Mouse (Mus musculus) myocyte (in vitro differentiated cells): ENCODE results near the gene Arpc4. TPM values are rescaled to one million over a fixed set of nuclear protein-coding genes. Genes with fewer than 3 reads are reported as not detected.

Experiments used
- H3K27me3 ChIP-seq: one replicate; pipeline ENCODE4 v1.6.1; 2011; ENCODE audit not compliant: control insufficient read depth, insufficient read depth, insufficient read length
- H3K36me3 ChIP-seq: one replicate; pipeline ENCODE4 v1.6.1; 2011; ENCODE audit not compliant: control insufficient read depth, insufficient read depth
- H3K4me2 ChIP-seq: one replicate; pipeline ENCODE4 v1.6.1; 2011; ENCODE audit warnings: low read depth, control low read depth
- H3K4me3 ChIP-seq: one replicate; pipeline ENCODE4 v1.5.1; 2011; ENCODE audit warnings: mild to moderate bottlenecking, control low read depth, moderate library complexity
- H3K79me2 ChIP-seq: one replicate; pipeline ENCODE4 v1.6.1; 2011; ENCODE audit not compliant: control insufficient read depth, insufficient read depth
- H3ac ChIP-seq: one replicate; pipeline ENCODE4 v1.6.1; 2011; ENCODE audit not compliant: control insufficient read depth, insufficient read length
- CEBPB ChIP-seq: IDR thresholded peaks from 2 replicates; pipeline ENCODE4 v1.6.1; 2011; ENCODE audit warnings: mild to moderate bottlenecking, moderate library complexity; ENCODE audit not compliant: poor library complexity, insufficient read depth, severe bottlenecking
- E2F4 ChIP-seq: IDR thresholded peaks from one replicate; pipeline ENCODE4 v1.6.1; 2011; ENCODE audit warnings: mild to moderate bottlenecking, control low read depth, moderate library complexity; ENCODE audit not compliant: insufficient read depth
- MAX ChIP-seq: IDR thresholded peaks from one replicate; pipeline ENCODE4 v1.6.1; 2011; ENCODE audit warnings: low read depth, mild to moderate bottlenecking, control low read depth
- MYOD1 ChIP-seq, 3 experiments: IDR thresholded peaks; one replicate each; pipeline ENCODE4 v1.6.1; 2011; ENCODE audit warnings: control low read depth in 2 of 3, low read depth in 2 of 3, mild to moderate bottlenecking in 2 of 3, moderate library complexity in 1 of 3; ENCODE audit not compliant: insufficient read length in 2 of 3, control insufficient read depth in 1 of 3
- MYOG ChIP-seq, 3 experiments: IDR thresholded peaks; one replicate each; pipeline ENCODE4 v1.6.1; 2011; ENCODE audit warnings: control low read depth in 2 of 3, low read depth in 2 of 3, mild to moderate bottlenecking in 2 of 3; ENCODE audit not compliant: insufficient read length in 2 of 3, control insufficient read depth in 1 of 3, insufficient read depth in 1 of 3
- POLR2A ChIP-seq: IDR thresholded peaks from one replicate; pipeline ENCODE4 v1.6.1; 2011; ENCODE audit warnings: low read depth, mild to moderate bottlenecking, control low read depth, moderate library complexity; ENCODE audit not compliant: insufficient read length
- POLR2AphosphoS2 ChIP-seq: IDR thresholded peaks from one replicate; pipeline ENCODE4 v1.6.1; 2011; ENCODE audit warnings: low read depth, control low read depth; ENCODE audit not compliant: insufficient read length
- REST ChIP-seq: IDR thresholded peaks from one replicate; pipeline ENCODE4 v1.6.1; 2011; ENCODE audit warnings: mild to moderate bottlenecking, control low read depth, moderate library complexity; ENCODE audit not compliant: insufficient read depth, insufficient read length
- SRF ChIP-seq: IDR thresholded peaks from one replicate; pipeline ENCODE4 v1.6.1; 2011; ENCODE audit warnings: low read depth; ENCODE audit not compliant: control insufficient read depth, insufficient read length
- TCF12 ChIP-seq: IDR thresholded peaks from one replicate; pipeline ENCODE4 v1.6.1; 2011; ENCODE audit warnings: mild to moderate bottlenecking, control low read depth; ENCODE audit not compliant: poor library complexity, insufficient read depth, severe bottlenecking
- TCF3 ChIP-seq: IDR thresholded peaks from one replicate; pipeline ENCODE4 v1.6.1; 2011; ENCODE audit warnings: low read depth, control low read depth; ENCODE audit not compliant: insufficient read length
- USF1 ChIP-seq: IDR thresholded peaks from one replicate; pipeline ENCODE4 v1.6.1; 2011; ENCODE audit warnings: low read depth, mild to moderate bottlenecking, control low read depth, moderate library complexity
- polyA plus RNA-seq: library from polyadenylated mRNA; unstranded; fragments of >200 nt; fragmentation: generic; extraction: Trizol; gene quantifications from one replicate; pipeline ENCODE4 v1.2.1, GENCODE M21; 2012; ENCODE audit warnings: missing spikeins

The Arpc4 gene
- polyA plus RNA-seq, 1 experiment: 207 TPM

DNA sequence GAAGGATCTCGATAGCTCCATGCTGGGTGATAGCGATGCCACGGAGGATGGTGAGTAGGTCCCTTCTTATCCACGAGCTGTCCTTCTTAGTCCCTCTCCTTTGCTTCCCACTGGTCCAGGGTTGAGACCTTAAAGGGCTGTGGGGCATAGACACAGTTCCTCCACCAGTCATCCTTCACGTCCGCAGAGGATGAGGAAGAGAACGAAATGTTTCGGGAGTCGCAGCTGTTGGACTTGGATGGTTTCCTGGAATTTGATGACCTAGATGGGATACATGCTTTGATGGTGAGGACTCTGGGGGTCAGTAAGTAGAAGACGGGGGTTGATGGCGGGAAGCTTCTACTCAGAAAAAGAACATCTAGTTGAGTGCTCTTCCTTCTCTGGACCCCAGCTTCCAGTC lies 16.9 kb downstream of the Arpc4 start:
- no peak overlapping the region for H3ac ChIP-seq
- no peaks in the 10 kb centered on the region for H3K27me3 ChIP-seq
- H3K79me2 ChIP-seq: no peaks in the 10 kb centered on the region
- no peak overlapping the region for H3K4me2 ChIP-seq
- TF ChIP-seq SRF (no peak), POLR2A (no peak), USF1 (no peak), MYOD1 (IDR thresholded peaks at IDR 0.05; ENCODE audit: control insufficient read depth in 1 of 3, insufficient read length in 2 of 3, low read depth in 2 of 3) (no peak), REST (no peak), POLR2AphosphoS2 (no peak), CEBPB (no peak), TCF12 (no peak), MYOG (IDR thresholded peaks at IDR 0.05; ENCODE audit: control insufficient read depth in 1 of 3, insufficient read depth in 1 of 3, insufficient read length in 2 of 3, low read depth in 2 of 3) (no peak), MAX (no peak), TCF3 (no peak), E2F4 (no peak)
- H3K4me3 ChIP-seq: no peak overlapping the region
- H3K36me3 ChIP-seq: peaks cover 23% of the 10 kb centered on the region

DNA sequence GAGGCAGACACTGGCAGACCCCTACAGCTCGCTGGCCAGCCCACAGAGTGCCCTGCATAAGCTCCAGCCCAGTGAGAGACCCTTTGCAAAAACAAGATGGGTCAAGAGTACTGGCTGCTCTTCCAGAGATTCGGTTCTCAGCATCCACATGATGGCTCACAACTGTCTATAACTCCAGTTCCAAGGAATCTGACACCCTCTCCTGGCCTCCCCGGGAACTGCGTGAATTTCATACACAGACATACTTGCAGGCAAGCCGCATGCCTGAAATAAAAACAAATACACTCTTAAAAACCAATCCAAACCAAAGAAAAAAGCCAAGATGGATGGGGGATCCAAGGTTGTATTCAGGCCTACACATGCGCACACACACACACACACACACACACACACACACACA lies 17.6 kb downstream of the Arpc4 start:
- TF ChIP-seq E2F4 (no peak), POLR2AphosphoS2 (no peak), CEBPB (no peak)
- Histone ChIP-seq H3K27me3 (no peaks in the 10 kb centered on the region), H3ac (no peak overlapping the region), H3K79me2 (no peaks in the 10 kb centered on the region), H3K4me2 (no peak overlapping the region), H3K36me3 (peaks cover 16% of the 10 kb centered on the region), H3K4me3 (no peak overlapping the region)

DNA sequence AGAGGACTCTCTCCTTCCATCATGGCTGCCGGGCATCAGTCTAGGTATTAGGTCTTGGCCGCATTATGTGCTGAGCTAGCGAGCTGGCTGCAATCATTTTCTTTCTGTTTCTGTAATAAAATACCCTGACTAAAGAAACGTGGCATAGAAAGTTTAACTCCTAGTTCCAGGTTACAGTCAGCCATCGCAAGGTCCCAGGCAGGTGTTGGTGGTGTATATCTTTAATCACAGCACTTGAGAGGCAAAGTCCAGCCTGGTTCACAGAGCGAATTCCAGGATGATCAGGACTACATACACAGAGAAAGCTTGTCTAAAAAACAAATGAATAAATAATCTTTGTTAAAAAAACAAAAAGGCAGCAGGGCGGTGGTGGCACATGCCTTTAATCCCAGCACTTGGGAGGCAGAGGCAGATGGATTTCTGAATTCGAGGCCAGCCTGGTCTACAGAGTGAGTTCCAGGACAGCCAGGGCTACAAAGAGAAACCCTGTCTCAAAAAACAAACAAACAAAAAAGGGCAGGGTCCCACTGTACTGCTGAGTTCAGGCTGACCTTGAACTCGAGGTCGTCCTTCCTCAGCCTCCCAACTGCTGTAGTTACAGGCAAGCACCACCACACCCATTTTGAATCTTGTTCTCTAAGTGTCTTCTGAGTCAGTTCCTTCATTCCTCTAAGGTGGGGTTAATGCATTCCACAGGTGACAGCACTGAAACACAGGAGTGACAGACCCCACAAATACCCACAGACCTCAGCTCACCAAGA lies 18.5 kb downstream of the Arpc4 start:
- Histone ChIP-seq H3K4me3 (no peak overlapping the region), H3K36me3 (peaks cover 14% of the 10 kb centered on the region), H3ac (no peak overlapping the region), H3K4me2 (no peak overlapping the region), H3K27me3 (no peaks in the 10 kb centered on the region), H3K79me2 (no peaks in the 10 kb centered on the region)
- TF ChIP-seq SRF: no peak
- no peak for TF ChIP-seq REST
- TF ChIP-seq USF1: no peak
- no peak for TF ChIP-seq CEBPB
- no peak for TF ChIP-seq E2F4
- TF ChIP-seq POLR2A: no peak
- no peak for TF ChIP-seq MYOD1 (IDR thresholded peaks at IDR 0.05; ENCODE audit: control insufficient read depth in 1 of 3, insufficient read length in 2 of 3, low read depth in 2 of 3)
- no peak for TF ChIP-seq POLR2AphosphoS2
- no peak for TF ChIP-seq MAX
- no peak for TF ChIP-seq MYOG (IDR thresholded peaks at IDR 0.05; ENCODE audit: control insufficient read depth in 1 of 3, insufficient read depth in 1 of 3, insufficient read length in 2 of 3, low read depth in 2 of 3)

DNA sequence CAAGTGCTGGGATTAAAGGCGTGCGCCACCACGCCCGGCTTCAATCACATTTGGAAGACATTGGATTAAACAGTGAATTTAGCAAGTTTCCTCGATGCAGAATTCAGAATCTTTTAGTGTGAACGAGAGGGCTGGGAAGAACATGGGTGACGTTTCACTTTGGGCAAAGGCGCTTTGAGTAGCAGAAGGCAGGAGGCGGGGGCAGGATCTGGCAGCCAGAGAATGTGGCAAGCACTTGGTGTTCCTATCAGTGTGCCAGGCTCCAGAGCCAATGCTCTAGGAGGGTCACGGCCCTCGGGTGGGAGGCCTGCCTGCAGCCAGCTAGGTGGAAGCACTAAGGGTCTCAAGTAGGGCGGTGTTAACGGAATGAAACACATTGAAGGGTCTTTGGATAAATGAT lies 24.2 kb downstream of the Arpc4 start:
- Histone ChIP-seq H3K4me2 (no peak overlapping the region), H3K79me2 (no peaks in the 10 kb centered on the region)
- TF ChIP-seq MYOG (IDR thresholded peaks at IDR 0.05; ENCODE audit: control insufficient read depth in 1 of 3, insufficient read depth in 1 of 3, insufficient read length in 2 of 3, low read depth in 2 of 3) (no peak), REST (no peak), TCF12 (no peak), E2F4 (no peak)

DNA sequence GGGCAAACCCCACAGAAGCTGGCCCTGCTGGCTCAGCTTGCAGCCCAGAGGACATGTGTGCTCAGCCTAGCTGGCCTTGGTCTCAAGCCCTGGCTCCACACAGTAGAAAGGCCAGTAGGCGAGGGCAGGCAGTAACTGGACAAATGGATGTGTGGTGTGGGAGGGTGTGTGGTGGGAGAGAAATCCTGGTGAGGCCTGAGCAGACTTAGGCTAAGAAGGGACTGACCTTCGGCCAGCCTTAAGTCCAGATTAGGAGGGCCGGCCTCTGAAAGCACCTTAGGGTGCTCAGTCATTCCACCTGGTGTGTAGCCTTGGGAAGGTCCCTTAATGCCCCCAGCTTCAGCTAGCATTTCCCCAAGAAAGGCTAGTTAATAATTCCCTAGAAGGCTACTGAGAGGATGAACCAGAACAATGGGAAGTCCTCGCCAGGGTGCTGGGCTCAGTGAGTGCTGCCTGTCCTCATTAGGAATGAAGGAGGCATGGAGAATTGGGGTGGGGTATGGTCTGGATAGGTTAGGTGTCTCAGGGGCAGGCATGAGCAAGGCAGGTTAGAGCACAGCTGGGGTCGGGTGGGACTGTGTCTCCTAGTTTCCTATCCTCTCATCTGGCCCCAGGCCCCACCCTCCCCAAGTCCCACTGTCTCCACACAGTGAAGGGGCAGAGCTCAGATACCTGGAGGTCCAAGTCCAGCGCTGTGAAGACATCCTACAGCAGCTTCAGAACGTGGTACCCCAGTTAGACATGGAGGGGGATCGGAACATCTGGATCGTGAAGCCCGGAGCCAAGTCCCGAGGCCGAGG lies 26.9 kb downstream of the Arpc4 start:
- H3K79me2 ChIP-seq: no peaks in the 10 kb centered on the region
- no peaks in the 10 kb centered on the region for H3K36me3 ChIP-seq
- no peak for TF ChIP-seq REST
- TF ChIP-seq TCF12: no peak
- no peak for TF ChIP-seq CEBPB
- no peak for TF ChIP-seq POLR2A
- TF ChIP-seq MAX: no peak
- no peak for TF ChIP-seq MYOG (IDR thresholded peaks at IDR 0.05; ENCODE audit: control insufficient read depth in 1 of 3, insufficient read depth in 1 of 3, insufficient read length in 2 of 3, low read depth in 2 of 3)
- no peak for TF ChIP-seq TCF3
- TF ChIP-seq SRF: no peak
- TF ChIP-seq USF1: no peak
- TF ChIP-seq MYOD1 (IDR thresholded peaks at IDR 0.05; ENCODE audit: control insufficient read depth in 1 of 3, insufficient read length in 2 of 3, low read depth in 2 of 3): no peak
- no peak for TF ChIP-seq E2F4
- no peak overlapping the region for H3ac ChIP-seq
- H3K27me3 ChIP-seq: no peaks in the 10 kb centered on the region
- H3K4me3 ChIP-seq: no peak overlapping the region
- H3K4me2 ChIP-seq: no peak overlapping the region

More for the DNA sequence above, 24.2 kb downstream of the Arpc4 start:
- H3K27me3 ChIP-seq: no peaks in the 10 kb centered on the region
- peaks cover 5% of the 10 kb centered on the region for H3K36me3 ChIP-seq
- no peak overlapping the region for H3K4me3 ChIP-seq
- no peak overlapping the region for H3ac ChIP-seq
